Mouse (Mus musculus) forebrain, embryonic 12.5 days (tissue): Measurements from ENCODE around the gene Aldh3b3. TPM values are rescaled to one million over a fixed set of nuclear protein-coding genes. Genes with fewer than 3 reads are reported as not detected.

Experiments used
- ATAC-seq: fragments of 200-750 bp; cut with Nextera tagmentation; 2 replicates; pipeline ENCODE4 v1.8.0; 2017; ENCODE audit warnings: moderate TSS enrichment; ENCODE audit not compliant: low FRiP score
- H3K27ac ChIP-seq: fragments of 300-500 bp; sonication (generic); 2 replicates; pipeline ENCODE4 v1.5.1; 2016; ENCODE audit warnings: mild to moderate bottlenecking
- H3K27me3 ChIP-seq: fragments of 300-500 bp; sonication (generic); 2 replicates; pipeline ENCODE4 v1.6.1; 2016; ENCODE audit warnings: mild to moderate bottlenecking
- H3K36me3 ChIP-seq: fragments of 300-500 bp; sonication (generic); replicated peaks from 2 replicates; pipeline ENCODE4 v1.6.1; 2016; ENCODE audit warnings: mild to moderate bottlenecking
- H3K4me1 ChIP-seq: fragments of 300-500 bp; sonication (generic); 2 replicates; pipeline ENCODE4 v1.6.1; 2016
- H3K4me2 ChIP-seq: fragments of 300-500 bp; sonication (generic); 2 replicates; pipeline ENCODE4 v1.6.1; 2016; ENCODE audit warnings: mild to moderate bottlenecking, moderate library complexity
- H3K4me3 ChIP-seq: fragments of 300-500 bp; sonication (generic); replicated peaks from 2 replicates; pipeline ENCODE4 v1.5.1; 2016; ENCODE audit warnings: mild to moderate bottlenecking
- H3K9ac ChIP-seq: fragments of 300-500 bp; sonication (generic); 2 replicates; pipeline ENCODE4 v1.6.1; 2016; ENCODE audit warnings: mild to moderate bottlenecking
- H3K9me3 ChIP-seq: fragments of 300-500 bp; sonication (generic); 2 replicates; pipeline ENCODE4 v1.6.1; 2016
- WGBS: fragments of 180-500 bp; shearing (Covaris S2); methylation state at CpG from one replicate; pipeline ENCODE4 v1.1.7; 2016; 5-methylcytosine and 5-hydroxymethylcytosine counted together
- polyA plus RNA-seq: library from polyadenylated mRNA; unstranded; fragments of >200 nt; fragmentation: Nextera tagmentation; extraction: Ambion mirVana; gene quantifications from 2 replicates; pipeline ENCODE4 v1.2.1, GENCODE M21; 2016

The Aldh3b3 gene
- polyA plus RNA-seq, 1 experiment from 2014 or later: not detected

DNA sequence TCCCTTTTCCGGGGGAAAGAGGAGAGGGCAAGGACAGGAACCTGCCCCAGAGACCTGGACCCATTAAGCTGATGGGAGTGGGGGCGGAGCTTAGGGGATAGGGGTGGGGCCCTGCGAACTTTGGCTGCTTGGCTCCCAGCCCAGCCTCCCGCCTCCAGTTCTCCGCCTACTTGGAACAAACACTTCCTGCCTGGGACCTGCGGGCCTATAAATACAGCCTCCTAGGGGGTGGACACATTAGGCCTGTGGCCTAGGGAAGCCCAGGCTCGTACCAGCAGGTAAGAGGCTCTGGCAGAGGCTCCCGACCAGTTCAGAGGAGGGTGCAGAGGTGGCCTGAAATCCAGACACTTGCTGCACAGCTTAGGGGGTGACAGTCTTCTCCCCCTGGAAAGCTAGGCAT lies 27.9 kb downstream of the Aldh3b3 start, which contains the start of gene Acy3:
Gene Acy3, plus strand, starts transcription at position 237 of the 400 bp plus-strand sequence.
- peaks cover 17% of the 10 kb centered on the region for H3K4me1 ChIP-seq
- no peak for ATAC-seq
- no peak within 1 kb of the TSS for H3K27ac ChIP-seq
- no peaks in the 10 kb centered on the region for H3K27me3 ChIP-seq
- H3K9ac ChIP-seq: no peak within 1 kb of the TSS
- WGBS: 22% methylated on average over 8 of the region's 8 CpGs
- no peak within 1 kb of the TSS for H3K4me3 ChIP-seq
- peaks cover 6% of the 10 kb centered on the region; the same call in 1 of the 2 replicates for H3K9me3 ChIP-seq
- H3K36me3 ChIP-seq: no peaks in the 10 kb centered on the region
- no peak within 1 kb of the TSS for H3K4me2 ChIP-seq

- ATAC-seq: no peak
- no peak overlapping the region for H3K9ac ChIP-seq
- H3K36me3 ChIP-seq: no peaks in the 10 kb centered on the region
- H3K4me2 ChIP-seq: no peak overlapping the region
- WGBS: 92% methylated on average over 14 of the region's 14 CpGs
- peaks cover 6% of the 10 kb centered on the region; the same call in 1 of the 2 replicates for H3K27me3 ChIP-seq
- H3K9me3 ChIP-seq: peaks cover 6% of the 10 kb centered on the region; the same call in 1 of the 2 replicates
- H3K4me1 ChIP-seq: peaks cover 17% of the 10 kb centered on the region
- no peak overlapping the region for H3K27ac ChIP-seq
- H3K4me3 ChIP-seq: no peak overlapping the region
Observed at GRCm38 (mm10) chr19:3988066-3988465, 29.6 kb downstream of the Aldh3b3 start.

DNA sequence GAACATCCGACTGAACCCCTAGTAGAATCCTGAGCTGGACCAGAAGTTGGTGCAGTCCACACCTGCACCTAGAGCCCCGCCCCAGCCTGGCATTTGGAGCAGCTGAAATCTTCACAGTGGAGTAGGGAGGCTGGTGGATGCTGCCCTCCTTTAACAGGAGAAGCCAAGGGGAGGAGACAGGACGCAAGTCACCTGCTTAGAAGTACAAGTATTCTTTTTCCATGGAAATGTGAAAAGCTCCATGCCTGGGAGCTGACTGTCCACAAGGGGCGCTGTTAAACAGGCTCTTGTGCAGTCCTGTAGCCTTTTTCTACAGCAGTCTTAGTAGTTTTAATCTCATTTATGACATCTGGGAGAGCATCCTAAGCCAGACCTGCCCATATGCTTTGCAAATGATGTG lies 30.3 kb downstream of the Aldh3b3 start:
- Histone ChIP-seq H3K9me3 (peaks cover 6% of the 10 kb centered on the region; the same call in 1 of the 2 replicates), H3K9ac (no peak overlapping the region), H3K4me3 (no peak overlapping the region), H3K4me1 (peaks cover 11% of the 10 kb centered on the region), H3K36me3 (no peaks in the 10 kb centered on the region), H3K4me2 (no peak overlapping the region), H3K27ac (no peak overlapping the region), H3K27me3 (peaks cover 6% of the 10 kb centered on the region; the same call in 1 of the 2 replicates)
- 87% methylated on average over 4 of the region's 4 CpGs for WGBS
- ATAC-seq: no peak

DNA sequence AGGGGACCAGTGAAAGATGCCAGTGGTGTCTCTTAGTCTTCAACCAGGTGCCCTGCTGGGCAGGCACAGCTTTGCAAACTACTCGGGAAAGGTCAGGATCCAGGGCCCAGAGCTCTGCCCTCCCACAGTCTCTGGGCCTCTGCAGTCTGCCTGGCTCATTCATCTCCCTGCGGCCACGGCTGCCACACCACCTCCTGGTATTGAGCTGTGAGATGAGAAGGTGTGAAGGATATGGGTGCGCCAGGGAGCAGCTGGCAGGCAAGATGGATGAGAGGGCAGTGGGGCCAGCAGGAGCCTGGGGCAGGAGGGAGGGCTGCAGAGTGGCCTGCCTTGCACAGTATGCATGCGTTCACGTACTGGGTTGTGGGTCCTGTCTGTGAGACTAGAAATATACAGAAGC lies 32.4 kb downstream of the Aldh3b3 start:
- H3K4me2 ChIP-seq: no peak overlapping the region
- no peak overlapping the region for H3K4me3 ChIP-seq
- H3K27me3 ChIP-seq: peaks cover 6% of the 10 kb centered on the region; the same call in 1 of the 2 replicates
- H3K9me3 ChIP-seq: peaks cover 6% of the 10 kb centered on the region; the same call in 1 of the 2 replicates
- H3K4me1 ChIP-seq: no peaks in the 10 kb centered on the region; the same call in 1 of the 2 replicates
- no peak overlapping the region for H3K9ac ChIP-seq
- 71% methylated on average over 6 of the region's 6 CpGs for WGBS
- no peak overlapping the region for H3K27ac ChIP-seq
- ATAC-seq: no peak
- H3K36me3 ChIP-seq: no peaks in the 10 kb centered on the region

GRCm38 (mm10) chr19:3991562-3991961 lies 33.1 kb downstream of the Aldh3b3 start:
- peaks cover 6% of the 10 kb centered on the region; the same call in 1 of the 2 replicates for H3K27me3 ChIP-seq
- H3K9me3 ChIP-seq: peaks cover 6% of the 10 kb centered on the region; the same call in 1 of the 2 replicates
- H3K4me3 ChIP-seq: no peak overlapping the region
- H3K36me3 ChIP-seq: no peaks in the 10 kb centered on the region
- H3K27ac ChIP-seq: no peak overlapping the region
- no peaks in the 10 kb centered on the region; the same call in 1 of the 2 replicates for H3K4me1 ChIP-seq
- H3K4me2 ChIP-seq: no peak overlapping the region
- no peak for ATAC-seq
- 95% methylated on average over 3 of the region's 3 CpGs for WGBS
- H3K9ac ChIP-seq: no peak overlapping the region

GRCm38 (mm10) chr19:3991966-3992365 lies 33.5 kb downstream of the Aldh3b3 start:
- WGBS: 81% methylated on average over 3 of the region's 3 CpGs
- no peak overlapping the region for H3K9ac ChIP-seq
- no peak overlapping the region for H3K27ac ChIP-seq
- H3K27me3 ChIP-seq: peaks cover 6% of the 10 kb centered on the region; the same call in 1 of the 2 replicates
- no peak overlapping the region for H3K4me2 ChIP-seq
- H3K36me3 ChIP-seq: no peaks in the 10 kb centered on the region
- H3K9me3 ChIP-seq: peaks cover 6% of the 10 kb centered on the region; the same call in 1 of the 2 replicates
- no peak for ATAC-seq
- H3K4me3 ChIP-seq: no peak overlapping the region
- no peaks in the 10 kb centered on the region; the same call in 1 of the 2 replicates for H3K4me1 ChIP-seq

- ATAC-seq: no peak
- Histone ChIP-seq H3K27ac (no peak within 1 kb of the TSS), H3K9ac (no peak within 1 kb of the TSS), H3K36me3 (no peaks in the 10 kb centered on the region), H3K4me3 (no peak within 1 kb of the TSS), H3K9me3 (peaks cover 6% of the 10 kb centered on the region; the same call in 1 of the 2 replicates), H3K4me1 (no peaks in the 10 kb centered on the region; the same call in 1 of the 2 replicates), H3K4me2 (no peak within 1 kb of the TSS), H3K27me3 (peaks cover 9% of the 10 kb centered on the region)
- 69% methylated on average over 5 of the region's 5 CpGs for WGBS
Observed at GRCm38 (mm10) chr19:3992416-3992815, 34.0 kb downstream of the Aldh3b3 start, which contains the start of gene Tbx10. Tbx10 (plus strand) TSS chr19:3992752.

DNA sequence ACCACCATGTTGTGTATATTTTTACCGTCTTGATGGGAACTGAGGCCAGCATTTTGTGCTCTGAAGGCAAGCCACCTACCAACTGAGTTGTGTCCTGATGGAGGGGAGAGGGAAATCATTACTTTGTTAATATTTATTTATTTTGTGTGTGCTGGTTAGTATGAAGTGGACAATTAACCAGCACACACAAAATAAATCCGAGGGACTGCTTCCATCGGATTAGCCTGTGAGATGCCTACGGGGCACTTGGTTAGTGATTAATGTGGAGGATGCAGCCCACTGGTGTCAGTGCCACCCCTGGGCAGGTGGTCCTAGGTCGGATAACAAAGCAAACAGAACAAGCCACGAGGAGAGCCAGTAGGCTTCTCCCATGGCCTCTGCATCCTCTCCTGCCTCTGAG lies 36.5 kb downstream of the Aldh3b3 start:
- Histone ChIP-seq H3K9ac (no peak overlapping the region), H3K4me1 (peaks cover 5% of the 10 kb centered on the region), H3K4me2 (no peak overlapping the region), H3K27ac (no peak overlapping the region), H3K4me3 (no peak overlapping the region), H3K36me3 (no peaks in the 10 kb centered on the region), H3K9me3 (no peaks in the 10 kb centered on the region), H3K27me3 (peaks cover 9% of the 10 kb centered on the region)
- ATAC-seq: no peak
- WGBS: 64% methylated on average over 6 of the region's 6 CpGs

DNA sequence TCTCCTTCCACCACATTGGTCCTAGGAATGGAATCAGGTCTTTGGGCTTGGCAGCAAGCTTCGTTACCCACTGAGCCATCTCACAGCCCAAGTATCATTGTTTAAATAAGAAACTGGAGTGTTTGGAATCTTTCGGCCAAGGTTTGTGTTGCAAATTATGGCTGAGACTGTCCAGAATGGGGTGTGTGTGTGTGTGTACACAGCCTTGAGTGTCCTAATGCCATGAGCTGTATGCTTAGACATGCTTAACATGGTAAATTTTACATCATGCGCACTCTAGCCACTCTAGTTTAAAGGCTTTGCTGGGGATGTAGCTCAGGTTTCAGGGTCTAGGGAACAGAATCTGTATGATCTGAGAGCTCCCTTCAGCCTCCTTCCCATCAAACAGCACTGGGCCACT lies 37.1 kb downstream of the Aldh3b3 start:
- no peak for ATAC-seq
- Histone ChIP-seq H3K27me3 (peaks cover 9% of the 10 kb centered on the region), H3K36me3 (no peaks in the 10 kb centered on the region), H3K9ac (no peak overlapping the region), H3K9me3 (no peaks in the 10 kb centered on the region), H3K4me3 (no peak overlapping the region), H3K27ac (no peak overlapping the region), H3K4me1 (peaks cover 5% of the 10 kb centered on the region), H3K4me2 (no peak overlapping the region)
- WGBS: 91% methylated on average over 3 of the region's 3 CpGs

- Histone ChIP-seq H3K4me2 (no peak overlapping the region), H3K36me3 (no peaks in the 10 kb centered on the region), H3K9me3 (no peaks in the 10 kb centered on the region), H3K9ac (no peak overlapping the region), H3K27ac (no peak overlapping the region), H3K4me1 (peaks cover 8% of the 10 kb centered on the region), H3K4me3 (no peak overlapping the region), H3K27me3 (peaks cover 9% of the 10 kb centered on the region)
- no peak for ATAC-seq
- 74% methylated on average over 7 of the region's 7 CpGs for WGBS
Observed at GRCm38 (mm10) chr19:3996106-3996505, 37.7 kb downstream of the Aldh3b3 start.

DNA sequence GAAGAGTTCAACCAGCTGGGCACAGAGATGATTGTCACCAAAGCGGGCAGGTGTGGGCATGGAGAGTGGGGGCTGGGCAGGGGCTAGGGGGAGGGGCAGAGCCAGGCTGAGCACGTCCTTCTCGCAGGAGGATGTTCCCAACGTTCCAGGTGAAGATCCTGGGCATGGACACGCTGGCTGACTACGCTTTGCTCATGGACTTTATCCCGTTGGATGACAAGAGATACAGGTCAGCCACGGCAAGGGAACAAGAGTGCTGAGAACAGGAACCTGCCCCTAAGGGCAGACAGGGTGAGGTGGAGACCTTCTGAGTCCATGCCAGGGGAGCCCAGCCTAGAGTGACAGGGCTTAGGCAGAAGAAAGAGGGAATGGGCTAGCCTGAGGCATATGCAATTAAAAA lies 38.3 kb downstream of the Aldh3b3 start:
- Histone ChIP-seq H3K27ac (no peak overlapping the region), H3K36me3 (no peaks in the 10 kb centered on the region), H3K4me3 (no peak overlapping the region), H3K27me3 (peaks cover 9% of the 10 kb centered on the region), H3K9me3 (no peaks in the 10 kb centered on the region), H3K4me1 (peaks cover 14% of the 10 kb centered on the region), H3K4me2 (no peak overlapping the region), H3K9ac (no peak overlapping the region)
- 86% methylated on average over 8 of the region's 8 CpGs for WGBS
- no peak for ATAC-seq

DNA sequence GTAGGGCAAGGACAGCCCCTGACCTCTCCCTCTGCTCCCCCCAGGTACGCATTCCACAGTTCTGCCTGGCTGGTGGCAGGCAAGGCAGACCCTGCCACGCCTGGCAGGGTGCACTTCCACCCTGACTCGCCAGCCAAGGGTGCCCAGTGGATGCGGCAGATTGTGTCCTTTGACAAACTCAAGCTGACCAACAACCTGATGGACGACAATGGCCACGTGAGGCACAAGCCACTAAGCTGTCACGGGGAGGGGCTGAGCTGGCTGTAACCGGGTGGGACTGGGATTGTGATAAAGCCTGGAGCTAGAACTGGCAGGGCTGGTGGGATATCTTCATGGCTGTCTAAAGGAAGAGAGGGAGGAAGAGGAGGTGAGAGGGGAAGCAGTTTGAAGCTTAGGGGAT lies 38.8 kb downstream of the Aldh3b3 start:
- Histone ChIP-seq H3K4me1 (peaks cover 16% of the 10 kb centered on the region), H3K4me3 (no peak overlapping the region), H3K36me3 (no peaks in the 10 kb centered on the region), H3K27me3 (peaks cover 9% of the 10 kb centered on the region), H3K4me2 (no peak overlapping the region), H3K9me3 (no peaks in the 10 kb centered on the region), H3K9ac (no peak overlapping the region), H3K27ac (no peak overlapping the region)
- 70% methylated on average over 8 of the region's 8 CpGs for WGBS
- no peak for ATAC-seq

- Histone ChIP-seq H3K4me2 (no peak overlapping the region), H3K9me3 (no peaks in the 10 kb centered on the region), H3K27ac (no peak overlapping the region), H3K4me1 (peaks cover 16% of the 10 kb centered on the region), H3K27me3 (peaks cover 4% of the 10 kb centered on the region; the same call in 1 of the 2 replicates), H3K4me3 (no peak overlapping the region), H3K36me3 (no peaks in the 10 kb centered on the region), H3K9ac (no peak overlapping the region)
- 79% methylated on average over 8 of the region's 8 CpGs for WGBS
- ATAC-seq: no peak
Observed at GRCm38 (mm10) chr19:3998335-3998734, 39.9 kb downstream of the Aldh3b3 start.
